Mouse (Mus musculus) liver, adult 2 months (tissue): Measurements from ENCODE around the gene Noxo1.

ENCODE experiments used
- CTCF ChIP-seq: fragments of 200-500 bp; IDR thresholded peaks from 2 replicates; pipeline ENCODE4 v1.5.1; 2011; ENCODE audit warnings: low read depth, low read length, control low read depth
- POLR2A ChIP-seq: fragments of 200-500 bp; IDR thresholded peaks from 2 replicates; pipeline ENCODE4 v1.6.1; 2011; ENCODE audit warnings: low read length, control low read depth; ENCODE audit not compliant: insufficient read depth; ENCODE audit errors: extremely low read depth

DNA sequence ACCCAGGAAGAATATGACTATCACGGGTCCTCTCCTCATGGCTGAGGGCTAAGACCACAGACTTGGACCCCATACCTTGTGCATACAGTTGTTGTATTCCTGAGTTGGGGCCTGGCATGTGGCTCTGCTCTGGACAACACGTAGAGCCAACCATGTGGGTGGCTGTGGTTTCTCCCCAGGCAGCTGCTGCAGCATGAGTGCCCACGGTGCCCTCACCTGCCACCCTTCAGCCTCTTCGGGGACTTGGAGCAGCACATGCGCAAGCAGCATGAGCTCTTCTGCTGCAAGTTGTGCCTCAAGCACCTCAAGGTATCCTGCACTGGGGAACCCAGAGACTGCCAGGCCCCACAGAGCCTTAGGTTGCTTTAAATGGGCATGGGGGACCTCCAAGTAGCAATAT lies 19.2 kb upstream of the Noxo1 start:
- TF ChIP-seq POLR2A: no peak
- TF ChIP-seq CTCF: no peak
